ENCODE assay signal across 8 mouse cellular contexts in genomic region chr10:38553326-38553687, GRCm38 (mm10).
DNase-seq lines count a peak whose midpoint lies in the region; ATAC-seq and TF ChIP-seq lines count a peak whose summit lies in the region.
"Had no signal": no experiment of that assay in that cellular context is flagged by ENCODE, and none has a peak within 500 bp of the region (broad histone marks: within the 10 kb centered on the region; RNA-seq: fewer than 3 reads in every experiment).

No protein-coding gene starts in this region.

- H3K9ac ChIP-seq in forebrain, embryonic 13.5 days, result no peak overlapping the region
- peak overlapping the region; percentile 39; the same call in 1 of the 2 replicates for H3K9ac ChIP-seq in hindbrain, embryonic 16.5 days (ENCODE audit: low read depth, low read length)
- peak overlapping the region; percentile 44 for H3K9ac ChIP-seq in neural tube, embryonic 14.5 days (replicated peaks; ENCODE audit: low read depth, low read length)

- ATAC-seq in forebrain, embryonic 13.5 days, result no peak; the same call in 1 of the 2 replicates
- no peak; the same call in 1 of the 2 replicates for ATAC-seq in hindbrain, embryonic 16.5 days
- no peak for ATAC-seq in neural tube, embryonic 14.5 days (ENCODE audit: low read depth)

- H3K4me2 ChIP-seq in forebrain, embryonic 13.5 days, result peak overlapping the region; percentile 50
- H3K4me2 ChIP-seq in hindbrain, embryonic 16.5 days (ENCODE audit: low read length), result peak overlapping the region; percentile 61
- peak overlapping the region; percentile 45 for H3K4me2 ChIP-seq in neural tube, embryonic 14.5 days (ENCODE audit: low read depth, low read length)

- no peak for TF ChIP-seq CTCF in left cerebral cortex, adult 2 months (IDR thresholded peaks at IDR 0.05)

- no peaks in the 10 kb centered on the region for H3K9me3 ChIP-seq in forebrain, embryonic 13.5 days (replicated peaks)
- no peaks in the 10 kb centered on the region for H3K9me3 ChIP-seq in hindbrain, embryonic 16.5 days (ENCODE audit: control insufficient read depth, low read length)
- no peaks in the 10 kb centered on the region for H3K9me3 ChIP-seq in neural tube, embryonic 14.5 days (ENCODE audit: control insufficient read depth, low read length)
- H3K9me3 ChIP-seq: G1E had no signal

- H3K27me3 ChIP-seq in forebrain, embryonic 13.5 days, result no peaks in the 10 kb centered on the region
- H3K27me3 ChIP-seq in hindbrain, embryonic 16.5 days (replicated peaks; ENCODE audit: control insufficient read depth, insufficient read depth, low read length), result no peaks in the 10 kb centered on the region
- no peaks in the 10 kb centered on the region for H3K27me3 ChIP-seq in neural tube, embryonic 14.5 days (ENCODE audit: control insufficient read depth, insufficient read depth, low read length)

- peaks cover 13% of the 10 kb centered on the region for H3K4me1 ChIP-seq in forebrain, embryonic 13.5 days
- H3K4me1 ChIP-seq in hindbrain, embryonic 16.5 days (ENCODE audit: control insufficient read depth, insufficient read depth, low read depth, low read length), result peaks cover 5% of the 10 kb centered on the region; the same call in 1 of the 2 replicates
- peaks cover 4% of the 10 kb centered on the region for H3K4me1 ChIP-seq in neural tube, embryonic 14.5 days (ENCODE audit: control insufficient read depth, insufficient read depth, low read length)

- DNase-seq in left cerebral cortex, adult 2 months (ENCODE audit: extremely low spot score in 1 of 2, low spot score in 2 of 2), result no peak
- no peak for DNase-seq in left cerebral cortex, postnatal 4 days
- DNase-seq in cerebellum, adult 11-12 months, result no peak
- DNase-seq in layer of hippocampus, adult 18-20 months (ENCODE audit: low spot score in 2 of 2), result no peak

- 0 out of 2 replicates have a peak, but pooled peaks cover 5% of the 10 kb centered on the region for H3K36me3 ChIP-seq in forebrain, embryonic 13.5 days (ENCODE audit: poor library complexity, severe bottlenecking)
- H3K36me3 ChIP-seq in hindbrain, embryonic 16.5 days (ENCODE audit: control insufficient read depth, insufficient read depth, low read length), result no peaks in the 10 kb centered on the region
- no peaks in the 10 kb centered on the region for H3K36me3 ChIP-seq in neural tube, embryonic 14.5 days (ENCODE audit: control insufficient read depth, insufficient read depth, low read length)
- H3K36me3 ChIP-seq: G1E had no signal

- no peak overlapping the region for H3K4me3 ChIP-seq in left cerebral cortex, adult 2 months
- H3K4me3 ChIP-seq in forebrain, embryonic 13.5 days, result no peak overlapping the region
- H3K4me3 ChIP-seq in hindbrain, embryonic 16.5 days (ENCODE audit: low read length), result no peak overlapping the region; the same call in 1 of the 2 replicates
- H3K4me3 ChIP-seq in neural tube, embryonic 14.5 days (ENCODE audit: low read depth, low read length), result peak overlapping the region; percentile 21

- intact Hi-C loops in left cerebral cortex, adult 2 months (cut with DNase I), result loop anchor here (5.0 to 10.0 kb wide), 3 partner anchors 106 to 1539 kb away; no protein-coding TSS in a partner anchor
- intact Hi-C loops in left cerebral cortex, postnatal 4 days (cut with DNase I), result loop anchor here (10.0 kb wide), 1 partner anchor 301 kb away; no protein-coding TSS in a partner anchor

- peak overlapping the region; percentile 63 for H3K27ac ChIP-seq in left cerebral cortex, adult 2 months
- H3K27ac ChIP-seq in forebrain, embryonic 13.5 days, result peak overlapping the region; percentile 90
- H3K27ac ChIP-seq in hindbrain, embryonic 16.5 days (ENCODE audit: low read depth, low read length), result peak overlapping the region; percentile 86
- H3K27ac ChIP-seq in neural tube, embryonic 14.5 days (ENCODE audit: low read depth, low read length), result peak overlapping the region; percentile 73
